Mouse (Mus musculus) urinary bladder, adult 2 months (tissue): ENCODE measurements around the gene Hist1h4c. TPM values are rescaled to one million over a fixed set of nuclear protein-coding genes. Genes with fewer than 3 reads are reported as not detected.
"Not testable (repeated sequence)": the region's sequence is repeated elsewhere in the genome, so short reads cannot be mapped to it uniquely, and the experiment has no call there.

Source experiments
- DNase-seq: peaks from one replicate; pipeline ENCODE4 v3.0.0; 2022; ENCODE audit warnings: low spot score
- polyA plus RNA-seq: library from polyadenylated mRNA; depleted of rRNA; stranded (reverse); fragments of >200 nt; gene quantifications from 2 replicates; pipeline ENCODE4 v1.2.3, GENCODE M21; 2012

The Hist1h4c gene
- polyA plus RNA-seq, 1 experiment, result 0.47 TPM

- DNase-seq, result no peak
Measured at GRCm38 (mm10) chr13:23729192-23729525, 30.9 kb upstream of the Hist1h4c start.

DNA sequence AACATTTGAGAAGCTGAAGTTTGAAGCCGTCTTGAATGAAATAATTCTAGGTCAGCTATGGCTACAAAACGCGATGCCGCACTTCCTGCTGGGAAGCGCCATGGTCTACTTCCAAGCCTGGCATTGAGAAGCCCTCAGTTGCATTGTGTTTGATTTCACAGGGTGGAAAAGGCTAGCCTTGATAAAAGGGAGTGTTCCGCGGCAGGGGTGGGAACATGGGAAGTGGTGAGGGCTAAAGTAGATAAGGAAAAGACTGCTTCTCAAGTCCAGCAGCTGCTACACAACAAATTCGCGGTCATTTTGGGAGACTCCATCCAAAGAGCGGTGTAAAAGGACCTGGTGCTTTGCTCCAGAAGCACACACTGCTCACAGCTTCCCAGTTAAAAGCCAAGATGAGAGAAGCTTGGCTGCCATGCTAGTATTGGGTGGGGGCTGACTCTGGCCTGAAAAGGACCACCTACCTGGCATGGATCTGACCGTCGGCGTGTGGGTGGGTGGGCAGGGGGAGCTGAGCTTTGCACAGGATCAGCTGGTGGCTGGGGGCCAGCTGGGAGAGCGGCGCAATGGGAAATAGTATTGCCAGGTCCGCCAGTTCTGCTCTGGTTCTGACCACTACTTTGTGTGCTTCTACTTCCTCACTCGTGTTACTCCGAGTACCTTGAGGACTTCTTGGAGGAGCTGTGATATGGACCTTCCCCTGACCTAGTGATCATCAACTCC lies 30.4 kb upstream of the Hist1h4c start:
- no peak for DNase-seq

DNA sequence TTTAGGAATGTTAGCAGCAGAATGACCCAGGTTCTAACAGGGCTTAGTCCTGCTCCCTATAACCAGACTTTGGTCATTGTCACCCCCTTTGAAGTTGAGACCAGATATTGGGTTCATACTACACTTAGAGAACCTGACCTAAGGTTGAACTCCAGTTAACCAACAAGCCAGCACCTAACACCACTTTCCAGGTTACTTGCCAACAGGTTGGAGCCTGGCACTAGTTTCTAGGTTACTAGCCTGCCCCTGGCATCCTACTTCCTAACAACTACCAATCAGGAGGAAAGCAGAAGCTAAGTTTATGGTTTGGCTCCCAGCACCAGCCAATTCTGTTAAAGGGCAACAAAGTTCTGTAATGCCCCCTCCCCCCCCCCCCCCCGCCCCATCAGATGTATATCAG lies 27.0 kb upstream of the Hist1h4c start:
- DNase-seq, result no peak

DNA sequence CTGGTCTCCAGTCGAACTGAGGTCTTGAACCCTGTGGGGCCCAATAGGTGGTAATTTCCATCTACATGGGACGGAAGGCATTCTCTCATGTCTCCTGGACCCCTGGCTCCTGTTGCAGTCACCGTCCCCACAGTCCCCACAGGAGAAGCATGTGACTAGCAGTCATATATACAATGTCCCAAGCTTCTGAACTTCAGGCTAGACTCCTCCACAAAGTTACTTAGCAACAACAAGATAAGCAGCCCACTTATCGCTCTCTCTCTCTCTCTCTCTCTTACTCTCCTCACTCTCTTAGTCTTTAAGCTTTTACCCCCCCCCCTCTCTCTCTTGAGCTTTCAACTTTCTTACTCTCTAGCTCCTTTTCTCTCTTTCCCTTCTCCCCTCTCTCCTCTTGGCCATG lies 26.0 kb upstream of the Hist1h4c start:
- no peak for DNase-seq

DNA sequence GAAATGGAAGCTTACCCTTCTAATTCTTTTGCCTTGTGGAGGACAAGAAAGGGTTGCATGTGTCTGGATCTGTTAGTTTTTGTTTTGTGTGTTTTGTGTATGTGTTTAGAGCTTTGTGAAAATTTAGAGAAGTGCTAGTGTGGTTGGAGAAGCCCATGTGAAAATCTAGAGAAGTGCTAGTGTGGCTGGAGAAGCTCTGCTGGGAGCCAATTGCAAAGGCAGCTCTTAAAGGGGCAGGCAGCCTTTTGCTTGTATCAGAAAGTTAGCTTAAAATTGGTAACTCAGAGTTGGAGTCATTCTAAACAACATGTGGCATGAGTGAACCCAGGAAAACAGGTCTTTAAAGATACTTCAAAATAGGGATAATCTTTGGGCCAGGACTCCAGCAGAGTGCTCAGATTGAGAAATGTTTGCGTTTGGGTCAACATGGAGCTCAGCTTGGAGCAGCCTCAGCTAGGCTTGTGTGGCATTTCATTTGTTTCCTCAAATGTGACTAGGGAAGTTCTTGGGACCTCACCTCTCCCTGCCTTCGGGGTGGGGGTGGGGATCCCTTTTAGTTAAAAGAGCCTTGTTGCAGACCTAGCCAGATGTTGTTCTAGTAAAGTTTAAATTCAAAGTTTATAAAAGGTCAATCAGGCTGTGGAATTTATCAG lies 19.5 kb upstream of the Hist1h4c start:
- DNase-seq, result not testable (repeated sequence)

- DNase-seq, result no peak
Measured at GRCm38 (mm10) chr13:23717176-23717575, 18.9 kb upstream of the Hist1h4c start.

GRCm38 (mm10) chr13:23716261-23717042 lies 18.2 kb upstream of the Hist1h4c start:
- DNase-seq, result no peak

DNA sequence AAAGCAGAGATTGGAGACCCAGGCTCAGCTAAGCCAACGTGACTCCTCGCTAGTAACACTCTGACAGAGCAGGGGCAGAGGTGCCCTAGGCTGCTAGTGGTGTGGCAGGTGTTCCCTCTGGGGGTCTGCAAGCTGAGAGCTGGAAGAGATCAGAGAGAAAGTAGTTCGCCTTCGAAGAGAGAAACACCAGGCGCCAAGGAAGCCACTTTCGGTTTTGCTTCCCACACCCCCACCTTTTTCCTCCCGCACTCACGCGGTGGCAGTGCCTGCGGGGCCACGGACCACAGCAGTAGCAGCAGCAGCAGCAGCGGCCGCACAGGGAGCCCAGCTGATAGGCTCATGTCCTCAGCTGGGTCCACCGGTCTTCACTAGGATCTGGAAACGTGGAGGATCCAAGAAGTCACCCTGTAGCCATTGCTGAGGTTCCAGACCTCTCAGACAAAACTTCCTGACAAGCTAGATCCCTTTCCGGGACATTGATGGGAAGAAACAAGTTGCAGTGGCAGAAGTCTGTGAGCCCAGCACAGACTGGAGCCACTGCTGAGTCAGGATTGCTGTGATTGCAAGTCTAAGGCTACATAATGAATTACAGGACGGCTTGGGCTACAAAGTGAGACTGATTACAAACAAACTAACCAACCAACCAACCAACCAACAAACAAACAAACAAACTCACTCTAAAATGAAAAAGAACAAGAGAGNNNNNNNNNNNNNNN lies 12.3 kb upstream of the Hist1h4c start, which contains the start of gene Hfe:
Gene Hfe (minus strand): TSS at position 481 of the 716 bp plus-strand sequence.
- DNase-seq, result peak; percentile 34

GRCm38 (mm10) chr13:23709714-23710373 lies 11.6 kb upstream of the Hist1h4c start:
- DNase-seq, result no peak

- DNase-seq, result no peak
Measured at GRCm38 (mm10) chr13:23708654-23709053, 10.4 kb upstream of the Hist1h4c start.

- DNase-seq, result no peak
Measured at GRCm38 (mm10) chr13:23708041-23708440, 9.8 kb upstream of the Hist1h4c start.

- no peak for DNase-seq
Measured at GRCm38 (mm10) chr13:23706771-23707170, 8.5 kb upstream of the Hist1h4c start.

- DNase-seq, result no peak
Measured at GRCm38 (mm10) chr13:23705751-23706356, 7.6 kb upstream of the Hist1h4c start.

DNA sequence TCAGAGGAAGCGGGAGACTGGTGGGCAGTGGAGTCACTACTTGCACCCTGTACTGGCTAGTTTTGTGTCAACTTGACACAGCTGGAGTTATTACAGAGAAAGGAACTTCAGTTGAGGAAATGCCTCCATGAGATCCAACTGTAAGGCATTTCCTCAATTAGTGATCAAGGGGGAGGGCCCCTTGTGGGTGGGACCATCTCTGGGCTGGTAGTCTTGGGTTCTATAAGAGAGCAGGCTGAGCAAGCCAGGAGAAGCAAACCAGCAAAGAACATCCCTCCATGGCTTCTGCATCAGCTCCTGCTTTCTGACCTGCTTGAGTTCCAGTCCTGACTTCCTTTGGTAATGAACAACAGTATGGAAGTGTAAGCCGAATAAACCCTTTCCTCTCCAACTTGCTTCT lies 4.5 kb upstream of the Hist1h4c start:
- not testable (repeated sequence) for DNase-seq

DNA sequence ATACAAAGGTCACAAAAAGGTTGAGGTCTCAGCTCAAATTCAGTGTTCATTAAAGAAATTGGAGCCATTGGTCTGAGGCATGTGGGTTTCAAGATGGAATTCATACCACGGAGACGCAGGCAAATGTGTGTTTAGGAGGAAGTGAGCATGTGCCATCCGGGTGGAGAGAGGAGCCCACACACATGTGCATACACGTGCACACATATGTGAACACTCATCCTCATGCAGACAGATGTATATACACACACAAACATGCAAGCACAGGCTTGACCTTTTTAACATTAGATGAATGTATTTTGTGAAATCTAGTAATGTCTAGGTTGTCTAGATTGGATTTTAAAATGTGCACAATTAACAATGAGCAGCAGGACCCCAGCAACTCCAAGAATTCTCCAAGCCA lies 4.0 kb upstream of the Hist1h4c start:
- no peak for DNase-seq

GRCm38 (mm10) chr13:23700786-23701520 lies 2.7 kb upstream of the Hist1h4c start:
- DNase-seq, result no peak

DNA sequence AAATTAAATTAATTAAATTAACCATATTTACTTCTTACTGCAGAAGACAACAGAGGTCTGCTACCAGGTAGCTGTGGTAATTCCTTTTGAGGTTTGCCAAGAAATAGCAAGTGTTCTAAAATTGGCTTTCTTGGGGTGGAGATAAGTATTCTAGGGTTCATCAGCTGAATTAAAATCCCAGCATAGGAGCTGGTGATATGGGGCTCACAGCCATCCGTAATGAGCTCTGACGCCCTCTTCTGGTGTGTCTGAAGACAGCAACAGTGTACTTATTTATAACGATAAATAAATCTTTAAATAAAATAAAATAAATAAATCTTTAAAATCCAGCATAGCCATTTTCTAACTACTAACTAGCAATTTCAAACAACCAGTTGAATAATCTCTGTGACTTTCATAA lies 1.5 kb upstream of the Hist1h4c start:
- DNase-seq, result no peak

DNA sequence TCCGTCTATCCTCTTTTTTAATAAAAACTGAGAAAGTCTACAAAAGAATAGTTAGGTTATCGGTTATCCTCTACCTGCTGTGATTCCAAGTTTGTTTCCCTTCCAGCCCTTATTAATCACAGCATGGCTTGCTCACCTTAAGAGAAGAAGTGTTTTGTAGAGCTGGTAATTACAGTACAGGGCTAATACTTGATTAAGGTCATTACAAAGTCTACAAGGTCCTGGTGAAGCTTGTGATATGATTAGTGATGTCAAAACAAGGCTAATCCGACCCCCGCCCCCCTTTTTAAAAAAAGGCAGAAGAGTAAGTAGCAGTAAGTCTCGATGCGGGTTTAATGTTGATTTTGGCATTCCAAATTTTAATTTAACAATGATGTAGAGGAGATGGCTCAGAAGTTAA lies 742 bp upstream of the Hist1h4c start:
- DNase-seq, result no peak

- no peak for DNase-seq
Measured at GRCm38 (mm10) chr13:23697491-23698299, 559 bp downstream of the Hist1h4c start.

DNA sequence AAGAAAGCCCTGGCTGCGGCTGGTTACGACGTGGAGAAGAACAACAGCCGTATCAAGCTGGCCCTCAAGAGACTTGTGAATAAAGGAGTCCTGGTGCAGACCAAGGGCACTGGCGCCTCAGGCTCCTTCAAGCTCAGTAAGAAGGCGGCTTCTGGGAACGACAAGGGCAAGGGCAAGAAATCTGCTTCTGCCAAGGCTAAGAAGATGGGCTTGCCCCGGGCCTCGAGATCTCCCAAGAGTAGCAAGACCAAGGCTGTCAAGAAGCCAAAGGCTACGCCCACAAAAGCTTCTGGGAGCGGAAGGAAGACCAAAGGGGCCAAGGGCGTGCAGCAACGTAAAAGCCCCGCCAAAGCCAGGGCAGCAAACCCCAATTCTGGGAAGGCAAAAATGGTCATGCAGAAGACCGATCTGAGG lies 2.2 kb downstream of the Hist1h4c start:
- DNase-seq, result no peak
